Mouse (Mus musculus) adrenal gland, postnatal 14 days (tissue): ENCODE data around the gene Aunip. TPM values are rescaled to one million over a fixed set of nuclear protein-coding genes. Genes with fewer than 3 reads are reported as not detected.
"Not testable (repeated sequence)": the region's sequence is repeated elsewhere in the genome, so short reads cannot be mapped to it uniquely, and the experiment has no call there.

Experiments
- DNase-seq: peaks from one replicate; pipeline ENCODE4 v3.0.0; 2021; ENCODE audit warnings: mixed read lengths
- total RNA-seq: library from RNA; stranded (reverse); gene quantifications from 2 replicates; pipeline ENCODE4 v1.2.3, GENCODE M21; 2021

Aunip gene
- total RNA-seq, 1 experiment from 2014 or later = 3.0 TPM

GRCm38 (mm10) chr4:134485151-134485900 lies 25.5 kb upstream of the Aunip start:
- DNase-seq = no peak

GRCm38 (mm10) chr4:134488211-134488610 lies 22.6 kb upstream of the Aunip start:
- no peak for DNase-seq

GRCm38 (mm10) chr4:134489986-134490665 lies 20.7 kb upstream of the Aunip start:
- no peak for DNase-seq

GRCm38 (mm10) chr4:134491716-134492115 lies 19.1 kb upstream of the Aunip start:
- peak; percentile 51 for DNase-seq

GRCm38 (mm10) chr4:134494161-134494560 lies 16.6 kb upstream of the Aunip start:
- DNase-seq = not testable (repeated sequence)

- peak; percentile 75 for DNase-seq
Observed at GRCm38 (mm10) chr4:134494780-134495545, 15.8 kb upstream of the Aunip start.

- DNase-seq = peak; percentile 22
Observed at GRCm38 (mm10) chr4:134495546-134495923, 15.3 kb upstream of the Aunip start.

- peak; percentile 89 for DNase-seq
Observed at GRCm38 (mm10) chr4:134496595-134497210, 14.1 kb upstream of the Aunip start, which contains the start of gene Paqr7. Gene Paqr7, plus strand, starts transcription at chr4:134496697.

GRCm38 (mm10) chr4:134497223-134497622 lies 13.6 kb upstream of the Aunip start:
- no peak for DNase-seq

- peak; percentile 72 for DNase-seq
Observed at GRCm38 (mm10) chr4:134497986-134498731, 12.6 kb upstream of the Aunip start.

- DNase-seq = peak; percentile 8
Observed at GRCm38 (mm10) chr4:134498983-134499382, 11.8 kb upstream of the Aunip start.

GRCm38 (mm10) chr4:134501095-134501494 lies 9.7 kb upstream of the Aunip start:
- DNase-seq = no peak

- DNase-seq = no peak
Observed at GRCm38 (mm10) chr4:134503686-134504357, 7.0 kb upstream of the Aunip start.

- no peak for DNase-seq
Observed at GRCm38 (mm10) chr4:134505303-134505789, 5.5 kb upstream of the Aunip start.

GRCm38 (mm10) chr4:134505966-134506594 lies 4.7 kb upstream of the Aunip start:
- DNase-seq = no peak

GRCm38 (mm10) chr4:134506713-134507112 lies 4.1 kb upstream of the Aunip start:
- DNase-seq = no peak

GRCm38 (mm10) chr4:134510396-134510795 lies 403 bp upstream of the Aunip start:
- no peak for DNase-seq

- DNase-seq = peak; percentile 39
Observed at GRCm38 (mm10) chr4:134511730-134512129, 931 bp downstream of the Aunip start.

GRCm38 (mm10) chr4:134512798-134513197 lies 2.0 kb downstream of the Aunip start:
- DNase-seq = peak; percentile 91

GRCm38 (mm10) chr4:134514309-134514930 lies 3.6 kb downstream of the Aunip start:
- peak; percentile 38 for DNase-seq
